Mouse (Mus musculus): Measurements from ENCODE around the gene Reep3.
"Not testable (repeated sequence)": the region's sequence is repeated elsewhere in the genome, so short reads cannot be mapped to it uniquely, and the experiment has no call there.

Gene Reep3

DNA sequence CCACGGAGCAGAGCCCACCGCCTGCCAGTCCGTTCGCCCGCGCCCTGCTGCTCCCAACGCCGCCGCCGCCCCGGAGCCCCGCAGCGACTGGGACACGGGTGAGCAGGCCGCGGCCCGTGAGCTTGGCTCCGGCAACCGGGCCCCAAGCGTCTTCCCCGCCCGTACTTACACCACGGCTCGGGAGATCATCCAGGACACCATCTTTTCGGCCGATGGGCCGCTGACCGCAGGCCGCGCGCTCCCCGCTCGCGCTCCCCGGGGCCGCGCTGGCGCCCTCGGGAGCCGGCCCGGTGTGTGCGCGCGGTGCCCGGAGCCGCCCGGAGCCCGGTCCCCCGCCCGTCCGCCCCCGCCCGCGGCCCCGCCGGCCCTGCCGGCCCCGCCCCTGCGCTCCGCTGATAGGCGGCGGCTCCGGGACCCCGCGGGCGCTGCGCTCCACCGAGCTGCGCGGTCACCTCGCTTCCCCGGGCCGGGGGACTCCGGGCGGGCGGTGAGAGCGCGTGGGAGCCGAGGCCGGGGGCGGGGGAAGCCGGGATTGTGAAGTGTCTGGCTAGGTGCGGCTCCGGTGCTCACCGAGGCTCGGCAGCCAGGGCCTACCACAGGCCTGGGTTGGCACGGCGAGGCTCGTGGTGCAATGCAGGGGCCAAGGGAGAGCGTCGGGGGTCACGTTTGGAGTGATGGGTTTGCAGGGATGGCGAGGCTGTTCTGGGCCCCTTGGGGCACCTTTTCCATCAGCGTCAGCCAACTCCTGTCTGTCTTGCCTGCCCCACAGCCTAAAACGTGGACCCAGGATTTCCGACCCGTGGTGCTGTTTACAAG lies at the start of gene Reep3:
Gene Reep3, minus strand, starts transcription at position 325 of the 816 bp plus-strand sequence.
- DNase-seq: peak; percentile 75

DNA sequence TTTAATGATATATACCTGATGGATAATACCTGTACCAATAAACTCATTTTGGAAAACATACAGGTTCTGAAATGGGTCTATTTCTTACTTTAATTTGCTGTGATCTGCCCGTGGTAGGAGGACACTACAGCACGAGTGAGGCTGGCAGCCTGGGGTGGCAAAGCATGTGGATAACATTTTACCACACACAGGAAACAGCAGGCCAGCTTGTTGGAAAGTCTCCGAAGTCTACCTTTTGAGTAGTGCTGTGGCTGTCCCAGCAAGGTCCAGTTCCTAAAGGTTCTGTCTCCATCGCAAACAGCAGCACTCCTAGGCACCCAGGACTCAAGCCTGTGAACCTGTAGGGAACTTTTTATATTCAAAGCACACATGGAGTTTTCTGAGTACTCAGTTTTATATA lies 48.9 kb upstream of the Reep3 start:
- DNase-seq: no peak

DNA sequence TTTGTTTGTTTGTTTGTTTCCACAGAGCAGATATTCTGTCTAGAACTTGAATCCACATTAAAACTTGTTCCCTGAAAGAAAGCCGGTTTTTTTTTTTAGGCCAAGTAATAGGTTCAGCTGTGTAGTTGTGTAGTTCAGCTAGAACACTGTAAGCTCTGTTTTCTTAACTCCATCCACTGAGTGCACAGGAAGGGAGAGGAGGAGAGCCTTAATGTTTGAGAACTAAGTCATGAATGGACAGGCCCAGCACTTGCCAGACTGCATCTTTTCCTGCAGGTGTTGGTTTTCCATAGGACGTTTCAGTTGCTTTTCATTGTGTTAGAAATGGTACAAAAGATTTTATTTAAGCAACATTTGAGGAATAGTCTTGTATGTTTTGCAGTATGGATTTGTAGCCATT lies 47.5 kb upstream of the Reep3 start:
- DNase-seq: no peak

GRCm38 (mm10) chr10:67143661-67144060 lies 46.9 kb upstream of the Reep3 start:
- DNase-seq: no peak

GRCm38 (mm10) chr10:67137437-67137836 lies 40.7 kb upstream of the Reep3 start:
- DNase-seq: no peak

DNA sequence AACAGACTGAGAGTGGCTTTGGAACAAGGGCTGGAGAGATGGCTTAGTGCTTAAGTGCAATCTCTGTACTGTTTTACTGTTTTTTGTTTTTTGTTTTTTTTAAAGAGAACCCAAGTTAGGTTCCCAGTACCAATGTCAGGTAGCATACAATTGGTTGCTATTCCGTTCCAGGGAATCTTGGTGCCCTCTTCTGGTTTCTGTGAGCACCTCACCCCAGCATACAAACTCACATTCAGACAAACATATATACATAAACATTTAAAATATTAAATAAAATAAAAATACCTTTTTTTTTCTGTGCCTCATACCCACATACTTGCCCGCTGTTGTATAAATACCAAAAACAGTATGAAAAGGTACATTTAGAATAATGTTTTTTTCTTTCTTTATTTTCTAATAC lies 37.6 kb upstream of the Reep3 start:
- DNase-seq: no peak

DNA sequence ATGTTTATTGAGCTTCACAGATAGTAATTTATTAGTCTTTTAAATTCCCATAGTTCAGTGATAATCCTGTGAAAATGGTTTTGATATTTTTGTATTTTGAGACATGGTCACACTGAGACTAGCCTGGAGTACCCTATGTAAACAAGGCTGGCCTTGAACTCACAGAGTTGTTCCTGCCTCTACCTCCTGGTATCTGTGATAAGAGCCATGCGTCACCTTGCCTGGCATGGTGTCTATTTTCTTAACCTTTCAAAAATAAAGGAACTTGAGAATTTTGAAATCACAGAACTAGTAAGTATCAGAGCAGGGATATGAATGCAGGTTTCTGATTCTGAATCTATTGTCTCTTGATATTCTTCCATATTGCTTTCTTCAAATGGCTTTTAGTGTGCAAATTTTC lies 35.0 kb upstream of the Reep3 start:
- DNase-seq: no peak

DNA sequence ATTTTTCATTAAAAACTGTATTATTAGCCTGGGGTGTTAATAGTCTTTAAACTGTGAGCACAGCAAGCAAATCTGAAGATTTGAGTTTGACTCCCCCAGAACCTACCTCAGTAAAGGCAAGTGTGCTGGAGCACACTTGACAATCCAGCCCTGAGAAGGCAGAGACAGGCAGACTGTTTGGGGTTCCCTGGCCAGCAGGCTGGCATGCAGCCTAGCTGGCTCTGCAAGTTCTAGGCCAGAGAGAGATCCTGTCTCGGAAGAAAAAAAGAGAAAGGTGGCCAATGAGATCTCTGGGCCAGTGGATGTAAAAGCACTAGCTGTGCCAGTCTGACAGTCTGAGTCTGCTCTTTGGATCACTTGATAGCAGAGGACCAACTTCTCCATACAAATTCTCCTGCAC lies 32.8 kb upstream of the Reep3 start:
- peak; percentile 57 for DNase-seq

DNA sequence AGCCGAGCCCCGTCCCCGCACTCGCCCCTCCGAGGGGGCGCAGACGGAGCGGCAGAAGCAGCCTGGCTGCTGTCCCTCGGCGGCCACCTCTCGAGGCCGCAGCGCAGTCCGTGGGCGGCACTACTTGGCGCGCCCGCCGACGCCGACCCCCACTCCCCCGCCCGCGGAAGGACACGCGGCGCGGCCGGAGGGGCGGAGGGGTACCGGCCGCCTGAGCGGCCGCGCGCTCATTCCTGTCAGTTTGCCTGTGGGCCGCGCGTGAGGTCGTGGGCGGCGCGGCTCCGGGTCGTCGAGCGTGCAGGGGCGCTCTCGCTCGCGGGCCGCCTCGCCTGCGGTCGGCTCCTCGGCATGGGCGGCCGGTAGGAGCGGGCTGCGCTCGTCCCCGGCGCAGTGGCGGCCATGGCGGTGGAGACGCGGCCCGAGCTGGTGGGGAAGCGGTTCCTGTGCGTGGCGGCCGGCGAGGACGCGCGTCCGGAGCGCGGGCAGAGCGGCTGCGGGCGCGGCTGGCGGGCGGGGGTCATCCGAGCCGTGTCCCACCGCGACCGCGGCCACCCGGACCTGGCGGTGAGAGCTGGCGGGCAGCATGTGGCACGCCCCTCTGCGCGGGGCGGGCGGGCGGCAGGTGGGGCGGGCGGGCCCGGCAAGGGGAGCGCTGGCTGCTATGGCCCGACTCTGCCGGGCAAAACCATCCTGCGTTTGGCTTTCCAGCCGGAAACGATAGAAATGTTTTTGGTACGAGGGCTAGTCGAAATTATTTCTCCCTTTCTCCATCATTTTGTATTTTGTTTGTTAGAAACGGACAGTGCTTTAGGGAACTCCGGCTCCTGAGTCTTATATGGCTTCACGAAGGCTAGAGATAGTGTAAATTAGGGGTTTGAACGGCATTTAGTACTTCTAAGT lies 30.4 kb upstream of the Reep3 start:
- no peak for DNase-seq

GRCm38 (mm10) chr10:67126061-67126858 lies 29.5 kb upstream of the Reep3 start:
- no peak for DNase-seq

DNA sequence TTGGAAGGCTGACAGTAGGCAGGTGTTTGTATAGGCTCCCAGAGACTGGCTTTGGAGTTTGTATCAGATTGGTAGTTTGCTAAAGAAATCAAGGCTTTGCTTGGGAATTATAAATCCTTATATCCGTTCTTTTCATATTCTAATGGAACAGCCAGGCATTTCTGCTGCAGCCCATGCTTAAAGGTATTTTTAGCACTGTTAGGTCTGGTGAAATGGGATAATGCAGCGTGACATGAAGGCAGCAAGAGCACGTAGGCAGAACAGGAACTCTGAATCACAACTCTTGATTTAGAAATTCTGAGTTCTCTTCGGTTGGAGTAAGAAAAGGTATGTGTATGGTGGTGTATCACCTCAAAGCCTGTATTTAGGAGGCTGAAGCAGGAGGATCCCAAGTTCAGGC lies 27.4 kb upstream of the Reep3 start:
- no peak for DNase-seq

DNA sequence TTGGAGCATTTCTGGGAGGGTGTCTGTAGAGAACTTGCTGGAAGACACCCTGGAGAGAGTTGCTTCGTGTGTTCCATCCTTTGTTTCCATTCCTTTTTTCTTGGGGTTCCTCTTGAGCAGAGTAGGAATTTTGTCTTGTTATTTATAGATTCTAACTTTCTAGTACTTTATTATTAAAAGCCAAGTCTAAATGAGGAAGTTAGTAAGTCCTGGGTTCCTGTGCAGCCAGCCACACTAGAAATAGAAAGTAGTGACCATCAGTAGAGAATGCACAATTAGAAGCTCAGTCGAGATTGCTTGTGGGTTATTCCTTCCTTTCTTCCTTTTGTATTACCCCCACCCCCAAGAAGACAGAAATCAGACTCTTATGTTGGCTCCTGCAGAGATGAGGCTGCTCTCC lies 27.0 kb upstream of the Reep3 start:
- no peak for DNase-seq

DNA sequence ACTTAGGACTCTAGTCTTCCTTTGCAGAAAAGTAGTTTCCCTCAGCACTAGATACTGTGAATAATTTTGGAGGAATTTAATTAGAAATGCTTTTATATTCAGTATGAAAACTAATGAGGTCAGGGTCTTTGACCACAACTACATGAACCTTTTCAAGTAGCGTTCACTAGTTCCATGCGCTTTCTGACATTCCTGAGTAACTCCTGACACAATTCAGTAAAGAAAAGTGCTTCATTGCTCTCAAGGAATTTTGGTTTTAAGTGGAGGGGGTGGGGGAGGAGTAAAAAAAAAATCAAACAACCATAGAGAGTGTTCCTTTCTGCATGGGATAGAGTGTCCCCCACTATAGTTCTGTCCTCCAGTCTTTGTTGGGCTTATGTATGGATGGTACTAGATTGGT lies 23.9 kb upstream of the Reep3 start:
- no peak for DNase-seq

DNA sequence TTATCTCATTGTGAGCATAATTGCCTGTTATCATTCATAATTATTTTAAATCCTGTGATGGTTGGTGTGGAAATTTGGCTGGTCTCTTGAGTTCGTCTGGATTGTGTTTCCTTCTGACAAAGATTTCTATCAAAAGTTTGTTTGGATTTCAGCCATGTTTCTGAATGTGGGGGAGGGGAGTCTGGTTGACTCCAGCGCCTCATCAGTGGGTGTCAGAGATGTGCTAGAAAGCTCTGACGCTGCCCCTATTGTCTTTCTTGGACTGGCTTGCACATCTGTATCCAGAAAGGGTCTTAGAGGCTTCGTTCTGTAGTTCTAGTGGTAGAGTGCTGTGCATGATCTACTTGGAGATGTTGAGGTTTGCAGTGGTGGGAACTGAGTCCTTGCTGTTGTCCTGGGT lies 23.4 kb upstream of the Reep3 start:
- no peak for DNase-seq

GRCm38 (mm10) chr10:67119291-67119690 lies 22.5 kb upstream of the Reep3 start:
- no peak for DNase-seq

- DNase-seq: peak; percentile 45
These were observed 19.5 kb upstream of the Reep3 start for GRCm38 (mm10) chr10:67116251-67116650.

GRCm38 (mm10) chr10:67115666-67116091 lies 18.9 kb upstream of the Reep3 start:
- DNase-seq: no peak

GRCm38 (mm10) chr10:67115115-67115514 lies 18.4 kb upstream of the Reep3 start:
- DNase-seq: no peak

DNA sequence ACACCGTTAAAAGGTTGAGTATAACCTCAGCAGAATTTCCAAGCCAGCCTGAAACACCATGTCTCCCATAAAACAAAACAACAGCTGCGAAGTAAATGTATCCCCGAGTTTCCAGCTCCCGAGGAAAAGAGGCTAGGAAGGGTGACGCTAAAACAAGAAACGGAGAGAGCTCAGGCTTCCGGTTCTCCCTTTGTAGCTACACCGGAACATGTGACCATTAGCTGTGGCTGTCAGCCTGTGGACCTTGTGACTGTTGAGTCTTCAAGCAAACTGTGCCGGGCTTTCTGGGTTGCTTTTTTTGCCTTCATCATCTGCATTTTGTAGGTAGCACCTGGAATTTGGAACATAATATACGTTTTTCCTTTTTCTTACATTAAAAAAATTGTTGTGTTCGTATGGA lies 17.1 kb upstream of the Reep3 start:
- no peak for DNase-seq

DNA sequence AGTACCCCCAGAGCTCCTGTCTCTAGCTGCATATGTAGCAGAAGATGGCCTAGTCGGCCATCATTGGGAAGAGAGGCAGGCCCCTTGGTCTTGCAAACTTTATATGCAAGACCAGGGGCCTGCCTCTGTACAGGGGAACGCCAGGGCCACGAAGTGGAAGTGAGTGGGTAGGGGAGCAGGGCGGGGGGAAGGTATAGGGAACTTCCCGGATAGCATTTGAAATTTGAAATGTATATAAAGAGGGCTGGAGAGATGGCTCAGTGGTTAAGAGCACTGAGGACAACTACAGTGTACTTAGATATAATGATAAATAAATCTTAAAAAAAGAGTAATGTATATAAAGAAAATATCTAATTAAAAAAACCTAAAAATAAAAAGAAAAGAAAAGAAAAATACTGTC lies 16.2 kb upstream of the Reep3 start:
- not testable (repeated sequence) for DNase-seq

GRCm38 (mm10) chr10:67111799-67112177 lies 15.0 kb upstream of the Reep3 start:
- no peak for DNase-seq

GRCm38 (mm10) chr10:67111044-67111798 lies 14.5 kb upstream of the Reep3 start:
- no peak for DNase-seq
